Mouse (Mus musculus) C3H10T1/2 (cell line): Measurements from ENCODE around the gene Cfh. TPM values are rescaled to one million over a fixed set of nuclear protein-coding genes. Genes with fewer than 3 reads are reported as not detected.

Experiments
- polyA plus RNA-seq, 2 experiments: library from polyadenylated mRNA; unstranded; fragments of >200 nt; fragmentation: generic; extraction: Trizol; gene quantifications; one replicate each; pipeline ENCODE4 v1.2.1; 2012; ENCODE audit warnings: missing spikeins in 2 of 2

The Cfh gene
- polyA plus RNA-seq = 10 to 100 TPM in 1 of 2 experiments, under 1 TPM in 1; 0.12 to 14.2 TPM

DNA sequence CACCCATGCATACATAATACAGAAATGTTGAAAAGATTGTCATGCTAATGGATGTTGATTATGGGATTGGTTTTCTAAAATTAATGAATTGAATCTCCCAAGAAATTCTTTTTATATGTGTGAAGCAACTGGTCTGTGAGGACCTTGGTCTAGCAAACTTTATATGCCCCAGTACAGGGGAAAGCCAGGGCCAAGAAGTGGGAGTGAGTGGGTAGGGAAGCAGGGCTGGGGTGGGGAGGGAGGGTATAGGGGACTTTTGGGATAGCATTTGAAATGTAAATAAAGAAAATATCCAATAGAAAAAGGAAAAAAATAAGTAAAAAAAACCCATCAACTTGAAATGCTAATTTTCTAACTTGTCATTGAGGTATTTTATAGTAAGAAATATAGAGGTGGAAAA lies at the start of gene Cfh:
TSS of gene Cfh (minus strand) at position 101 of the 400 bp plus-strand sequence.

Other genes with a start within 250 kb of the Cfh start
- gene Kcnt2, start 62.4 kb upstream of the Cfh start, polyA plus RNA-seq = under 1 TPM in 1 of 2 experiments, not detected in 1; 0.01 TPM